Mouse (Mus musculus) kidney, postnatal 0 days (tissue): Measurements from ENCODE around the gene Olfr907. TPM values are rescaled to one million over a fixed set of nuclear protein-coding genes. Genes with fewer than 3 reads are reported as not detected.

ENCODE experiments used
- ATAC-seq: fragments of 200-750 bp; cut with Nextera tagmentation; replicated peaks from 2 replicates; pipeline ENCODE4 v1.8.0; 2017; ENCODE audit warnings: low read depth, moderate number of reproducible peaks, moderate TSS enrichment, moderate library complexity; ENCODE audit not compliant: low FRiP score
- DNase-seq: peaks from one replicate; pipeline ENCODE4 v3.0.0-alpha.2; 2016; ENCODE audit warnings: low spot score
- H3K27ac ChIP-seq: fragments of 300-500 bp; sonication (generic); 2 replicates; pipeline ENCODE4 v1.5.1; 2014; ENCODE audit warnings: mild to moderate bottlenecking
- H3K27me3 ChIP-seq: fragments of 300-500 bp; sonication (generic); 2 replicates; pipeline ENCODE4 v1.6.1; 2014; ENCODE audit warnings: low read length, mixed read lengths; ENCODE audit not compliant: insufficient read depth
- H3K36me3 ChIP-seq: fragments of 300-500 bp; sonication (generic); 2 replicates; pipeline ENCODE4 v1.6.1; 2014; ENCODE audit warnings: low read length, mixed read lengths; ENCODE audit not compliant: insufficient read depth
- H3K4me1 ChIP-seq: fragments of 300-500 bp; sonication (generic); replicated peaks from 2 replicates; pipeline ENCODE4 v1.6.1; 2014; ENCODE audit warnings: antibody characterized with exemption, low read length, mixed read lengths; ENCODE audit not compliant: insufficient read depth
- H3K4me2 ChIP-seq: fragments of 300-500 bp; sonication (generic); 2 replicates; pipeline ENCODE4 v1.6.1; 2014; ENCODE audit warnings: mild to moderate bottlenecking, low read length, moderate library complexity, mixed read lengths
- H3K4me3 ChIP-seq: fragments of 300-500 bp; sonication (generic); replicated peaks from 2 replicates; pipeline ENCODE4 v1.5.1; 2014; ENCODE audit warnings: low read depth, low read length
- H3K9ac ChIP-seq: fragments of 300-500 bp; sonication (generic); 2 replicates; pipeline ENCODE4 v1.6.1; 2014; ENCODE audit warnings: low read depth, low read length
- H3K9me3 ChIP-seq: fragments of 300-500 bp; sonication (generic); replicated peaks from 2 replicates; pipeline ENCODE4 v1.6.1; 2016; ENCODE audit warnings: low read length, inconsistent platforms, mixed read lengths
- CTCF ChIP-seq: IDR thresholded peaks from 2 replicates; pipeline ENCODE4 v1.5.1; 2016; ENCODE audit warnings: antibody characterized with exemption, low read depth, mild to moderate bottlenecking, moderate library complexity
- WGBS: fragments of 180-500 bp; shearing (Covaris S2); extraction: QIAGEN DNeasy Blood & Tissue Kit; methylation state at CpG from one replicate; pipeline ENCODE4 v1.1.7; 2014; 5-methylcytosine and 5-hydroxymethylcytosine counted together
- polyA plus RNA-seq: library from polyadenylated mRNA; unstranded; fragments of >200 nt; fragmentation: Nextera tagmentation; extraction: Ambion mirVana; gene quantifications from 2 replicates; pipeline ENCODE4 v1.2.1, GENCODE M21; 2015

Gene Olfr907
- not detected in 2 replicates for polyA plus RNA-seq

- no peak within 1 kb of the TSS for H3K27ac ChIP-seq
- no peak within 1 kb of the TSS for H3K4me2 ChIP-seq
- H3K9ac ChIP-seq: no peak within 1 kb of the TSS
- H3K4me3 ChIP-seq: no peak within 1 kb of the TSS
- DNase-seq (no peak), ATAC-seq (no peak)
- H3K4me1 ChIP-seq: no peaks in the 10 kb centered on the region
- WGBS: 77% methylated on average over 2 of the region's 2 CpGs
- H3K27me3 ChIP-seq: no peaks in the 10 kb centered on the region
- no peak for TF ChIP-seq CTCF
- H3K36me3 ChIP-seq: no peaks in the 10 kb centered on the region
- no peaks in the 10 kb centered on the region for H3K9me3 ChIP-seq
Measured at GRCm38 (mm10) chr9:38495501-38495900, at the start of gene Olfr907. TSS of gene Olfr907 (plus strand) at chr9:38495801.

GRCm38 (mm10) chr9:38447352-38447751 lies 48.2 kb upstream of the Olfr907 start, which contains the start of gene Olfr902:
TSS of gene Olfr902 (plus strand) at chr9:38447652.
- Histone ChIP-seq H3K9ac (no peak within 1 kb of the TSS), H3K4me1 (no peaks in the 10 kb centered on the region), H3K9me3 (no peaks in the 10 kb centered on the region), H3K4me2 (no peak within 1 kb of the TSS), H3K36me3 (no peaks in the 10 kb centered on the region), H3K27me3 (no peaks in the 10 kb centered on the region), H3K27ac (no peak within 1 kb of the TSS), H3K4me3 (no peak within 1 kb of the TSS)
- DNase-seq (no peak), ATAC-seq (no peak)
- TF ChIP-seq CTCF: no peak
- WGBS: 79% methylated on average over 5 of the region's 5 CpGs

GRCm38 (mm10) chr9:38462844-38463243 lies 32.8 kb upstream of the Olfr907 start, which contains the start of gene Olfr904:
TSS of gene Olfr904 (plus strand) at chr9:38463144.
- TF ChIP-seq CTCF: no peak
- Histone ChIP-seq H3K36me3 (no peaks in the 10 kb centered on the region), H3K9ac (no peak within 1 kb of the TSS), H3K9me3 (no peaks in the 10 kb centered on the region), H3K4me3 (no peak within 1 kb of the TSS), H3K27me3 (no peaks in the 10 kb centered on the region), H3K27ac (no peak within 1 kb of the TSS), H3K4me2 (no peak within 1 kb of the TSS), H3K4me1 (no peaks in the 10 kb centered on the region)
- ATAC-seq (no peak), DNase-seq (no peak)

- ATAC-seq: no peak
Measured at GRCm38 (mm10) chr9:38470807-38471206, 24.8 kb upstream of the Olfr907 start, which contains the start of gene Olfr905. TSS of gene Olfr905 (plus strand) at chr9:38471107.

GRCm38 (mm10) chr9:38486785-38487184 lies 8.8 kb upstream of the Olfr907 start, which contains the start of gene Olfr906:
TSS of gene Olfr906 (plus strand) at chr9:38487085.
- Histone ChIP-seq H3K36me3 (no peaks in the 10 kb centered on the region), H3K4me1 (no peaks in the 10 kb centered on the region), H3K9me3 (no peaks in the 10 kb centered on the region), H3K4me3 (no peak within 1 kb of the TSS), H3K27ac (no peak within 1 kb of the TSS), H3K27me3 (no peaks in the 10 kb centered on the region), H3K4me2 (no peak within 1 kb of the TSS), H3K9ac (no peak within 1 kb of the TSS)
- DNase-seq (no peak), ATAC-seq (no peak)
- 77% methylated on average over 3 of the region's 3 CpGs for WGBS
- no peak for TF ChIP-seq CTCF

More at GRCm38 (mm10) chr9:38470807-38471206, 24.8 kb upstream of the Olfr907 start, which contains the start of gene Olfr905:
- H3K27me3 ChIP-seq: no peaks in the 10 kb centered on the region
- H3K36me3 ChIP-seq: no peaks in the 10 kb centered on the region
- H3K4me2 ChIP-seq: no peak within 1 kb of the TSS
- no peak within 1 kb of the TSS for H3K4me3 ChIP-seq
- H3K4me1 ChIP-seq: no peaks in the 10 kb centered on the region
- no peak for DNase-seq
- H3K9me3 ChIP-seq: no peaks in the 10 kb centered on the region
- TF ChIP-seq CTCF: no peak
- H3K27ac ChIP-seq: no peak within 1 kb of the TSS
- no peak within 1 kb of the TSS for H3K9ac ChIP-seq

- no peak overlapping the region for H3K9ac ChIP-seq
- WGBS: 74% methylated on average over 2 of the region's 2 CpGs
Measured at GRCm38 (mm10) chr9:38512353-38512752, 16.8 kb downstream of the Olfr907 start.

GRCm38 (mm10) chr9:38521280-38521679 lies 25.7 kb downstream of the Olfr907 start, which contains the start of gene Olfr911-ps1:
TSS of gene Olfr911-ps1 (plus strand) at chr9:38521580.
- Histone ChIP-seq H3K9ac (no peak within 1 kb of the TSS), H3K9me3 (no peaks in the 10 kb centered on the region), H3K4me2 (no peak within 1 kb of the TSS), H3K27ac (no peak within 1 kb of the TSS), H3K4me1 (no peaks in the 10 kb centered on the region), H3K27me3 (no peaks in the 10 kb centered on the region), H3K36me3 (no peaks in the 10 kb centered on the region), H3K4me3 (no peak within 1 kb of the TSS)
- no peak for DNase-seq
- 79% methylated on average over 1 of the region's 1 CpGs for WGBS
- TF ChIP-seq CTCF: no peak
- no peak for ATAC-seq

More at GRCm38 (mm10) chr9:38512353-38512752, 16.8 kb downstream of the Olfr907 start:
- H3K9me3 ChIP-seq: no peaks in the 10 kb centered on the region
- no peak for TF ChIP-seq CTCF
- DNase-seq: no peak
- no peak overlapping the region for H3K4me3 ChIP-seq
- H3K27me3 ChIP-seq: no peaks in the 10 kb centered on the region
- ATAC-seq: no peak
- H3K27ac ChIP-seq: no peak overlapping the region
- H3K4me1 ChIP-seq: no peaks in the 10 kb centered on the region
- no peak overlapping the region for H3K4me2 ChIP-seq
- H3K36me3 ChIP-seq: no peaks in the 10 kb centered on the region
